Mouse (Mus musculus): ENCODE data around the gene Fbrsl1. TPM values are rescaled to one million over a fixed set of nuclear protein-coding genes. Genes with fewer than 3 reads are reported as not detected.
"Not testable (repeated sequence)": the region's sequence is repeated elsewhere in the genome, so short reads cannot be mapped to it uniquely, and the experiment has no call there.

Fbrsl1 gene
- polyA plus RNA-seq, 1 experiment = 25.6 TPM

- TF ChIP-seq CTCF (IDR thresholded peaks at IDR 0.05; ENCODE audit: control insufficient read depth, insufficient read depth, low read length) = no peak
- TF ChIP-seq POLR2A (IDR thresholded peaks at IDR 0.05; ENCODE audit: borderline replicate concordance, control insufficient read depth, low read depth, low read length) = no peak
- WGBS = 91% methylated on average over 2 of the region's 2 CpGs
- H3K27ac ChIP-seq (ENCODE audit: control insufficient read depth, insufficient read depth, low read depth, low read length, poor library complexity) = no peak overlapping the region
- H3K4me3 ChIP-seq (replicated peaks; ENCODE audit: control insufficient read depth, low read depth, low read length) = no peak overlapping the region
- no peaks in the 10 kb centered on the region; the same call in 1 of the 2 replicates for H3K4me1 ChIP-seq (ENCODE audit: control insufficient read depth, insufficient read depth, low read length)
Observed at GRCm38 (mm10) chr5:110444509-110444908, 3.8 kb downstream of the Fbrsl1 start.

GRCm38 (mm10) chr5:110442966-110443590 lies 5.2 kb downstream of the Fbrsl1 start:
- no peak overlapping the region for H3K4me3 ChIP-seq (replicated peaks; ENCODE audit: control insufficient read depth, low read depth, low read length)
- 85% methylated on average over 3 of the region's 3 CpGs for WGBS

GRCm38 (mm10) chr5:110439565-110440310 lies 8.6 kb downstream of the Fbrsl1 start:
- TF ChIP-seq POLR2A (IDR thresholded peaks at IDR 0.05; ENCODE audit: borderline replicate concordance, control insufficient read depth, low read depth, low read length) = no peak
- TF ChIP-seq CTCF (IDR thresholded peaks at IDR 0.05; ENCODE audit: control insufficient read depth, insufficient read depth, low read length) = no peak
- no peaks in the 10 kb centered on the region for H3K4me1 ChIP-seq (ENCODE audit: control insufficient read depth, insufficient read depth, low read length)
- H3K27ac ChIP-seq (ENCODE audit: control insufficient read depth, insufficient read depth, low read depth, low read length, poor library complexity) = no peak overlapping the region
- 72% methylated on average over 3 of the region's 3 CpGs for WGBS
- H3K4me3 ChIP-seq (replicated peaks; ENCODE audit: control insufficient read depth, low read depth, low read length) = no peak overlapping the region

More at GRCm38 (mm10) chr5:110442966-110443590, 5.2 kb downstream of the Fbrsl1 start:
- Histone ChIP-seq H3K4me1 (ENCODE audit: control insufficient read depth, insufficient read depth, low read length) (no peaks in the 10 kb centered on the region; the same call in 1 of the 2 replicates), H3K27ac (ENCODE audit: control insufficient read depth, insufficient read depth, low read depth, low read length, poor library complexity) (no peak overlapping the region)
- TF ChIP-seq CTCF (IDR thresholded peaks at IDR 0.05; ENCODE audit: control insufficient read depth, insufficient read depth, low read length) (no peak), POLR2A (IDR thresholded peaks at IDR 0.05; ENCODE audit: borderline replicate concordance, control insufficient read depth, low read depth, low read length) (no peak)

- Histone ChIP-seq H3K4me1 (ENCODE audit: control insufficient read depth, insufficient read depth, low read length) (no peaks in the 10 kb centered on the region), H3K27ac (ENCODE audit: control insufficient read depth, insufficient read depth, low read depth, low read length, poor library complexity) (no peak overlapping the region), H3K4me3 (replicated peaks; ENCODE audit: control insufficient read depth, low read depth, low read length) (no peak overlapping the region)
- WGBS = 84% methylated on average over 3 of the region's 3 CpGs
- TF ChIP-seq CTCF (IDR thresholded peaks at IDR 0.05; ENCODE audit: control insufficient read depth, insufficient read depth, low read length) (no peak), POLR2A (IDR thresholded peaks at IDR 0.05; ENCODE audit: borderline replicate concordance, control insufficient read depth, low read depth, low read length) (no peak)
Observed at GRCm38 (mm10) chr5:110438591-110438990, 9.7 kb downstream of the Fbrsl1 start.

- WGBS = 74% methylated on average over 6 of the region's 6 CpGs
- no peaks in the 10 kb centered on the region for H3K4me1 ChIP-seq (ENCODE audit: control insufficient read depth, insufficient read depth, low read length)
- no peak overlapping the region for H3K4me3 ChIP-seq (replicated peaks; ENCODE audit: control insufficient read depth, low read depth, low read length)
- no peak overlapping the region for H3K27ac ChIP-seq (ENCODE audit: control insufficient read depth, insufficient read depth, low read depth, low read length, poor library complexity)
- TF ChIP-seq CTCF (IDR thresholded peaks at IDR 0.05; ENCODE audit: control insufficient read depth, insufficient read depth, low read length) = no peak
- TF ChIP-seq POLR2A (IDR thresholded peaks at IDR 0.05; ENCODE audit: borderline replicate concordance, control insufficient read depth, low read depth, low read length) = no peak
Observed at GRCm38 (mm10) chr5:110437632-110438261, 10.6 kb downstream of the Fbrsl1 start.

GRCm38 (mm10) chr5:110436166-110436565 lies 12.1 kb downstream of the Fbrsl1 start:
- H3K4me1 ChIP-seq (ENCODE audit: control insufficient read depth, insufficient read depth, low read length); H3K4me3 ChIP-seq (replicated peaks; ENCODE audit: control insufficient read depth, low read depth, low read length); H3K27ac ChIP-seq (ENCODE audit: control insufficient read depth, insufficient read depth, low read depth, low read length, poor library complexity): not testable (repeated sequence)
- 66% methylated on average over 5 of the region's 5 CpGs for WGBS

- no peaks in the 10 kb centered on the region for H3K4me1 ChIP-seq (ENCODE audit: control insufficient read depth, insufficient read depth, low read length)
- TF ChIP-seq POLR2A (IDR thresholded peaks at IDR 0.05; ENCODE audit: borderline replicate concordance, control insufficient read depth, low read depth, low read length) (no peak), CTCF (IDR thresholded peaks at IDR 0.05; ENCODE audit: control insufficient read depth, insufficient read depth, low read length) (no peak)
- no peak overlapping the region for H3K4me3 ChIP-seq (replicated peaks; ENCODE audit: control insufficient read depth, low read depth, low read length)
- no peak overlapping the region for H3K27ac ChIP-seq (ENCODE audit: control insufficient read depth, insufficient read depth, low read depth, low read length, poor library complexity)
Observed at GRCm38 (mm10) chr5:110434816-110435215, 13.5 kb downstream of the Fbrsl1 start.

GRCm38 (mm10) chr5:110429045-110429444 lies 19.3 kb downstream of the Fbrsl1 start:
- H3K27ac ChIP-seq (ENCODE audit: control insufficient read depth, insufficient read depth, low read depth, low read length, poor library complexity) = no peak overlapping the region
- no peaks in the 10 kb centered on the region for H3K4me1 ChIP-seq (ENCODE audit: control insufficient read depth, insufficient read depth, low read length)
- TF ChIP-seq CTCF (IDR thresholded peaks at IDR 0.05; ENCODE audit: control insufficient read depth, insufficient read depth, low read length) (peak; percentile 64), POLR2A (IDR thresholded peaks at IDR 0.05; ENCODE audit: borderline replicate concordance, control insufficient read depth, low read depth, low read length) (no peak)
- 45% methylated on average over 9 of the region's 9 CpGs for WGBS
- H3K4me3 ChIP-seq (replicated peaks; ENCODE audit: control insufficient read depth, low read depth, low read length) = no peak overlapping the region

Measured in bone marrow, adult 2 months (tissue).